Mouse (Mus musculus) myocyte (in vitro differentiated cells): Measurements from ENCODE around the gene Cd209g. TPM values are rescaled to one million over a fixed set of nuclear protein-coding genes. Genes with fewer than 3 reads are reported as not detected.

Experiments
- H3K27me3 ChIP-seq: one replicate; pipeline ENCODE4 v1.6.1; 2011; ENCODE audit not compliant: control insufficient read depth, insufficient read depth, insufficient read length
- H3K36me3 ChIP-seq: one replicate; pipeline ENCODE4 v1.6.1; 2011; ENCODE audit not compliant: control insufficient read depth, insufficient read depth
- H3K4me2 ChIP-seq: one replicate; pipeline ENCODE4 v1.6.1; 2011; ENCODE audit warnings: low read depth, control low read depth
- H3K4me3 ChIP-seq: one replicate; pipeline ENCODE4 v1.5.1; 2011; ENCODE audit warnings: mild to moderate bottlenecking, control low read depth, moderate library complexity
- H3K79me2 ChIP-seq: one replicate; pipeline ENCODE4 v1.6.1; 2011; ENCODE audit not compliant: control insufficient read depth, insufficient read depth
- H3ac ChIP-seq: one replicate; pipeline ENCODE4 v1.6.1; 2011; ENCODE audit not compliant: control insufficient read depth, insufficient read length
- CEBPB ChIP-seq: IDR thresholded peaks from 2 replicates; pipeline ENCODE4 v1.6.1; 2011; ENCODE audit warnings: mild to moderate bottlenecking, moderate library complexity; ENCODE audit not compliant: poor library complexity, insufficient read depth, severe bottlenecking
- E2F4 ChIP-seq: IDR thresholded peaks from one replicate; pipeline ENCODE4 v1.6.1; 2011; ENCODE audit warnings: mild to moderate bottlenecking, control low read depth, moderate library complexity; ENCODE audit not compliant: insufficient read depth
- MAX ChIP-seq: IDR thresholded peaks from one replicate; pipeline ENCODE4 v1.6.1; 2011; ENCODE audit warnings: low read depth, mild to moderate bottlenecking, control low read depth
- MYOD1 ChIP-seq, 3 experiments: IDR thresholded peaks; one replicate each; pipeline ENCODE4 v1.6.1; 2011; ENCODE audit warnings: control low read depth in 2 of 3, low read depth in 2 of 3, mild to moderate bottlenecking in 2 of 3, moderate library complexity in 1 of 3; ENCODE audit not compliant: insufficient read length in 2 of 3, control insufficient read depth in 1 of 3
- MYOG ChIP-seq, 3 experiments: IDR thresholded peaks; one replicate each; pipeline ENCODE4 v1.6.1; 2011; ENCODE audit warnings: control low read depth in 2 of 3, low read depth in 2 of 3, mild to moderate bottlenecking in 2 of 3; ENCODE audit not compliant: insufficient read length in 2 of 3, control insufficient read depth in 1 of 3, insufficient read depth in 1 of 3
- POLR2A ChIP-seq: IDR thresholded peaks from one replicate; pipeline ENCODE4 v1.6.1; 2011; ENCODE audit warnings: low read depth, mild to moderate bottlenecking, control low read depth, moderate library complexity; ENCODE audit not compliant: insufficient read length
- POLR2AphosphoS2 ChIP-seq: IDR thresholded peaks from one replicate; pipeline ENCODE4 v1.6.1; 2011; ENCODE audit warnings: low read depth, control low read depth; ENCODE audit not compliant: insufficient read length
- REST ChIP-seq: IDR thresholded peaks from one replicate; pipeline ENCODE4 v1.6.1; 2011; ENCODE audit warnings: mild to moderate bottlenecking, control low read depth, moderate library complexity; ENCODE audit not compliant: insufficient read depth, insufficient read length
- SRF ChIP-seq: IDR thresholded peaks from one replicate; pipeline ENCODE4 v1.6.1; 2011; ENCODE audit warnings: low read depth; ENCODE audit not compliant: control insufficient read depth, insufficient read length
- TCF12 ChIP-seq: IDR thresholded peaks from one replicate; pipeline ENCODE4 v1.6.1; 2011; ENCODE audit warnings: mild to moderate bottlenecking, control low read depth; ENCODE audit not compliant: poor library complexity, insufficient read depth, severe bottlenecking
- TCF3 ChIP-seq: IDR thresholded peaks from one replicate; pipeline ENCODE4 v1.6.1; 2011; ENCODE audit warnings: low read depth, control low read depth; ENCODE audit not compliant: insufficient read length
- USF1 ChIP-seq: IDR thresholded peaks from one replicate; pipeline ENCODE4 v1.6.1; 2011; ENCODE audit warnings: low read depth, mild to moderate bottlenecking, control low read depth, moderate library complexity
- polyA plus RNA-seq: library from polyadenylated mRNA; unstranded; fragments of >200 nt; fragmentation: generic; extraction: Trizol; gene quantifications from one replicate; pipeline ENCODE4 v1.2.1, GENCODE M21; 2012; ENCODE audit warnings: missing spikeins

Gene Cd209g
- polyA plus RNA-seq, 1 experiment: not detected

- H3K4me2 ChIP-seq: no peak overlapping the region
- no peak for TF ChIP-seq MYOG (IDR thresholded peaks at IDR 0.05; ENCODE audit: control insufficient read depth in 1 of 3, insufficient read depth in 1 of 3, insufficient read length in 2 of 3, low read depth in 2 of 3)
- TF ChIP-seq REST: no peak
- no peak for TF ChIP-seq SRF
- TF ChIP-seq MYOD1 (IDR thresholded peaks at IDR 0.05; ENCODE audit: control insufficient read depth in 1 of 3, insufficient read length in 2 of 3, low read depth in 2 of 3): no peak
- no peak for TF ChIP-seq POLR2A
- no peak for TF ChIP-seq E2F4
- no peak for TF ChIP-seq POLR2AphosphoS2
- TF ChIP-seq TCF3: no peak
- TF ChIP-seq MAX: no peak
- TF ChIP-seq CEBPB: no peak
- no peak for TF ChIP-seq TCF12
- TF ChIP-seq USF1: no peak
- H3K36me3 ChIP-seq: no peaks in the 10 kb centered on the region
- H3K4me3 ChIP-seq: no peak overlapping the region
- H3K79me2 ChIP-seq: no peaks in the 10 kb centered on the region
- peaks cover 9% of the 10 kb centered on the region for H3K27me3 ChIP-seq
- H3ac ChIP-seq: no peak overlapping the region
Observed at GRCm38 (mm10) chr8:4141721-4142120, 7.8 kb downstream of the Cd209g start.

- H3K79me2 ChIP-seq: no peaks in the 10 kb centered on the region
- H3K36me3 ChIP-seq: no peaks in the 10 kb centered on the region
- H3K27me3 ChIP-seq: peaks cover 9% of the 10 kb centered on the region
- H3K4me2 ChIP-seq: no peak overlapping the region
- no peak overlapping the region for H3ac ChIP-seq
- H3K4me3 ChIP-seq: no peak overlapping the region
- no peak for TF ChIP-seq TCF3
- TF ChIP-seq TCF12: no peak
- no peak for TF ChIP-seq MYOD1 (IDR thresholded peaks at IDR 0.05; ENCODE audit: control insufficient read depth in 1 of 3, insufficient read length in 2 of 3, low read depth in 2 of 3)
- TF ChIP-seq REST: no peak
- no peak for TF ChIP-seq MAX
- no peak for TF ChIP-seq MYOG (IDR thresholded peaks at IDR 0.05; ENCODE audit: control insufficient read depth in 1 of 3, insufficient read depth in 1 of 3, insufficient read length in 2 of 3, low read depth in 2 of 3)
- TF ChIP-seq E2F4: no peak
- TF ChIP-seq SRF: no peak
- TF ChIP-seq CEBPB: no peak
- TF ChIP-seq POLR2A: no peak
- no peak for TF ChIP-seq USF1
- TF ChIP-seq POLR2AphosphoS2: no peak
Observed at GRCm38 (mm10) chr8:4147272-4147671, 13.4 kb downstream of the Cd209g start.

GRCm38 (mm10) chr8:4154878-4155277 lies 21.0 kb downstream of the Cd209g start:
- H3ac ChIP-seq: no peak overlapping the region
- no peak overlapping the region for H3K4me2 ChIP-seq
- TF ChIP-seq POLR2AphosphoS2: no peak
- TF ChIP-seq SRF: no peak
- no peak for TF ChIP-seq MYOD1 (IDR thresholded peaks at IDR 0.05; ENCODE audit: control insufficient read depth in 1 of 3, insufficient read length in 2 of 3, low read depth in 2 of 3)
- TF ChIP-seq E2F4: no peak
- no peak for TF ChIP-seq TCF3
- TF ChIP-seq REST: no peak
- TF ChIP-seq TCF12: no peak
- no peak for TF ChIP-seq USF1
- no peak for TF ChIP-seq MYOG (IDR thresholded peaks at IDR 0.05; ENCODE audit: control insufficient read depth in 1 of 3, insufficient read depth in 1 of 3, insufficient read length in 2 of 3, low read depth in 2 of 3)
- no peak for TF ChIP-seq CEBPB
- no peak for TF ChIP-seq MAX
- TF ChIP-seq POLR2A: no peak
- no peaks in the 10 kb centered on the region for H3K36me3 ChIP-seq
- H3K27me3 ChIP-seq: no peaks in the 10 kb centered on the region
- H3K4me3 ChIP-seq: no peak overlapping the region
- H3K79me2 ChIP-seq: no peaks in the 10 kb centered on the region

GRCm38 (mm10) chr8:4162786-4163185 lies 28.9 kb downstream of the Cd209g start:
- H3ac ChIP-seq: no peak overlapping the region
- TF ChIP-seq E2F4 (no peak), REST (no peak), CEBPB (no peak), USF1 (no peak), TCF12 (no peak), MYOD1 (IDR thresholded peaks at IDR 0.05; ENCODE audit: control insufficient read depth in 1 of 3, insufficient read length in 2 of 3, low read depth in 2 of 3) (no peak), MAX (no peak), SRF (no peak), POLR2A (no peak), POLR2AphosphoS2 (no peak), MYOG (IDR thresholded peaks at IDR 0.05; ENCODE audit: control insufficient read depth in 1 of 3, insufficient read depth in 1 of 3, insufficient read length in 2 of 3, low read depth in 2 of 3) (no peak), TCF3 (no peak)
- no peaks in the 10 kb centered on the region for H3K79me2 ChIP-seq
- no peaks in the 10 kb centered on the region for H3K36me3 ChIP-seq
- no peak overlapping the region for H3K4me2 ChIP-seq
- no peak overlapping the region for H3K4me3 ChIP-seq
- no peaks in the 10 kb centered on the region for H3K27me3 ChIP-seq

- no peaks in the 10 kb centered on the region for H3K79me2 ChIP-seq
- H3K4me2 ChIP-seq: peak overlapping the region; percentile 85
Observed at GRCm38 (mm10) chr8:4165176-4165851, 31.4 kb downstream of the Cd209g start.

More at GRCm38 (mm10) chr8:4165176-4165851, 31.4 kb downstream of the Cd209g start:
- peak overlapping the region; percentile 39 for H3K4me3 ChIP-seq
- no peaks in the 10 kb centered on the region for H3K36me3 ChIP-seq
- TF ChIP-seq SRF: no peak
- no peak for TF ChIP-seq REST
- no peak for TF ChIP-seq USF1
- TF ChIP-seq POLR2A: no peak
- TF ChIP-seq MYOG (IDR thresholded peaks at IDR 0.05; ENCODE audit: control insufficient read depth in 1 of 3, insufficient read depth in 1 of 3, insufficient read length in 2 of 3, low read depth in 2 of 3): no peak
- no peak for TF ChIP-seq TCF3
- no peak for TF ChIP-seq MAX
- no peak for TF ChIP-seq MYOD1 (IDR thresholded peaks at IDR 0.05; ENCODE audit: control insufficient read depth in 1 of 3, insufficient read length in 2 of 3, low read depth in 2 of 3)
- H3K27me3 ChIP-seq: no peaks in the 10 kb centered on the region
- H3ac ChIP-seq: peak overlapping the region; percentile 33
